Mouse (Mus musculus): ENCODE data around the gene Fbxl17. TPM values are rescaled to one million over a fixed set of nuclear protein-coding genes. Genes with fewer than 3 reads are reported as not detected.

Gene Fbxl17
- total and polyA plus RNA-seq, 2 experiments from 2014 or later: 13.1 to 22.3 TPM

DNA sequence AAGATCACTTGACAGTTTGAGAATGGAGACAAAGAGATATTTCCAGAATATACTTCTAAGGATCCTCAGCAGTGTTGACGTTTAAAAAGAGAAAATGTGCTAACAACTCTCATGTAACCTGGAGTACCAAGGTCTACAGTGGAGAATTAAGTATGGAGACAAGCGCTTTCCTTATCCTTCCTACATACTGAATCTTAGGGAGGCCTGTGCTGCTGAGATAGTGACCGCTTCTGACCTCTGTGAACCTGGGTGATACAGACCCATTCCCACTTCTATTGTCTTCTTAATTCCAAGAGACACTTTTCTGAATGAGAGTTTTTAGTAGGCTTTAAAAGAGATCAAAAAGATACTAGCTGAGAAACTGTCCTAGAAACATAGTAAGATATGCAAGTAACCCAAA is 278.2 kb downstream of the Fbxl17 start:
- TF ChIP-seq CTCF (IDR thresholded peaks at IDR 0.05; ENCODE audit: low read depth): no peak
- no peak overlapping the region for H3K27ac ChIP-seq
- 85% methylated on average over 3 of the region's 3 CpGs for WGBS
- H3K9me3 ChIP-seq (ENCODE audit: low read length): no peaks in the 10 kb centered on the region
- no peak overlapping the region for H3K9ac ChIP-seq (replicated peaks; ENCODE audit: low read length)
- no peaks in the 10 kb centered on the region for H3K27me3 ChIP-seq (ENCODE audit: insufficient read depth, low read length)
- DNase-seq (ENCODE audit: low spot score) (no peak), ATAC-seq (no peak)
- no peaks in the 10 kb centered on the region for H3K4me1 ChIP-seq (ENCODE audit: insufficient read depth, low read length)
- no peak overlapping the region for H3K4me2 ChIP-seq (ENCODE audit: low read depth, low read length)
- H3K4me3 ChIP-seq (ENCODE audit: low read length): no peak overlapping the region
- H3K36me3 ChIP-seq (ENCODE audit: insufficient read depth, low read length): no peaks in the 10 kb centered on the region

DNA sequence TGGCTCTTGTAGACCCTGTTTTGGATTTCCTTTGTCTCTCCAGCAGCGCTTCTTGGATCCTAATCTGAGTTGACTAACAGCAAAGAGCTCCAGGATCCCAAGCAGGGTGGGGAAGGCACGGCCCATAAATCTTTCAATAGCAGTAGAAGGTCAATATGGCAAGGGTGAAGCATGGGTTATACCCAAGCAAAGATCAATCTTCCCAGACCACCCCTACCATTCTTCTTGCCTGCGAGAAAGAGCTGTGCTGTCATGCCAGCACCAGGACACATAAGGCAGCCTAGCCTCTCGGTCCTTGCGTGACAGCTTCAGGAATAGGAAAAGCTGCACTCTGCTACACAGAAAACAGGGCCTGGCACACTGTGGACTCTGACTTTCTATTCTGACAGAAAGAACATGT is 279.0 kb downstream of the Fbxl17 start:
- no peaks in the 10 kb centered on the region for H3K9me3 ChIP-seq (ENCODE audit: low read length)
- H3K36me3 ChIP-seq (ENCODE audit: insufficient read depth, low read length): no peaks in the 10 kb centered on the region
- H3K4me2 ChIP-seq (ENCODE audit: low read depth, low read length): no peak overlapping the region
- no peak overlapping the region for H3K9ac ChIP-seq (replicated peaks; ENCODE audit: low read length)
- no peaks in the 10 kb centered on the region for H3K4me1 ChIP-seq (ENCODE audit: insufficient read depth, low read length)
- TF ChIP-seq CTCF (IDR thresholded peaks at IDR 0.05; ENCODE audit: low read depth): no peak
- no peaks in the 10 kb centered on the region for H3K27me3 ChIP-seq (ENCODE audit: insufficient read depth, low read length)
- DNase-seq (ENCODE audit: low spot score) (no peak), ATAC-seq (no peak)
- WGBS: 72% methylated on average over 5 of the region's 5 CpGs
- H3K4me3 ChIP-seq (ENCODE audit: low read length): no peak overlapping the region
- H3K27ac ChIP-seq: no peak overlapping the region

DNA sequence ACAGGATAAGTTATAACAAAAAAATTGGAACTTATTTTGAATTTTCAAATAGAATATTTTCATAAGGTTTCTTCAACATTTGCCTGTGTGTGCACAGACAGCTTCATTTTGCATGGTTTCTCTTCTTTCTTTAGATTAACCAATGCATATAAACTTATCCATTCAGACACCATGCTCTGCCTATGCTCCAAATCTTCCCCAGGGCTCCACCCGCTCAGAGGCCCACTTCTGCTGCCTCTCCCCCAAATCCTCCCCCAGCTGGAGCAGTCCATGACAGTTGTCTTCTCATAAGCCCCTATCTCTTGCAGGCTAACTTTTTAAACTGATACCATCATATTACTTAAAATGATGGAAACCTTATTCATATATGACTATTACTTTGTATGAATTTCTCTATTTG is 282.8 kb downstream of the Fbxl17 start:
- DNase-seq (ENCODE audit: low spot score): no peak
- Histone ChIP-seq H3K9me3 (ENCODE audit: low read length) (no peaks in the 10 kb centered on the region), H3K27me3 (ENCODE audit: insufficient read depth, low read length) (no peaks in the 10 kb centered on the region), H3K4me3 (ENCODE audit: low read length) (no peak overlapping the region), H3K4me2 (ENCODE audit: low read depth, low read length) (no peak overlapping the region), H3K36me3 (ENCODE audit: insufficient read depth, low read length) (no peaks in the 10 kb centered on the region), H3K9ac (replicated peaks; ENCODE audit: low read length) (no peak overlapping the region), H3K4me1 (ENCODE audit: insufficient read depth, low read length) (no peaks in the 10 kb centered on the region), H3K27ac (no peak overlapping the region)
- ATAC-seq: no peak
- 93% methylated on average over 1 of the region's 1 CpGs for WGBS
- TF ChIP-seq CTCF (IDR thresholded peaks at IDR 0.05; ENCODE audit: low read depth): no peak

DNA sequence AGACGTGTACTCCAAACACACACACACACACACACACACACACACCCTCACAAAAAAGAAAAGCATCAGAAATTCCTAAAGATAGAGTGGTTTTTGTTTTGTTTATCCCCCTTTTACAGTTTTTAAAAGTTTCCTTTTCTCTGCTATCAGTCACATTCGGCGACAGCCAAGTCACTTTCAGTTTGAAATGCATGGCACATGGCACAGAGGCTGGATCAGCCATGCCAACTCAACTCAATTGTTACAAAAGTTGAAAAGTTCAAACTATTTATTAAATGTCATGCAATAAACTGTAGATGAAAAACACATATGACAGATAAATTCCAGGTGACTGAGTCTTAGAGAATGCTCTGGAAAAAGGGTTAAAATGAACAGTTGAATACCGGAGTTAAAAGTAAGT is 287.8 kb downstream of the Fbxl17 start:
- H3K27ac ChIP-seq: no peak overlapping the region
- H3K4me2 ChIP-seq (ENCODE audit: low read depth, low read length): no peak overlapping the region
- H3K4me1 ChIP-seq (ENCODE audit: insufficient read depth, low read length): no peaks in the 10 kb centered on the region
- no peak for TF ChIP-seq CTCF (IDR thresholded peaks at IDR 0.05; ENCODE audit: low read depth)
- no peaks in the 10 kb centered on the region for H3K9me3 ChIP-seq (ENCODE audit: low read length)
- DNase-seq (ENCODE audit: low spot score) (no peak), ATAC-seq (no peak)
- H3K36me3 ChIP-seq (ENCODE audit: insufficient read depth, low read length): no peaks in the 10 kb centered on the region
- WGBS: 78% methylated on average over 4 of the region's 4 CpGs
- no peak overlapping the region for H3K4me3 ChIP-seq (ENCODE audit: low read length)
- no peaks in the 10 kb centered on the region for H3K27me3 ChIP-seq (ENCODE audit: insufficient read depth, low read length)
- H3K9ac ChIP-seq (replicated peaks; ENCODE audit: low read length): no peak overlapping the region

- Histone ChIP-seq H3K9ac (replicated peaks; ENCODE audit: low read length) (no peak overlapping the region), H3K4me2 (ENCODE audit: low read depth, low read length) (no peak overlapping the region), H3K9me3 (ENCODE audit: low read length) (no peaks in the 10 kb centered on the region), H3K4me3 (ENCODE audit: low read length) (no peak overlapping the region), H3K4me1 (ENCODE audit: insufficient read depth, low read length) (no peaks in the 10 kb centered on the region), H3K27ac (no peak overlapping the region), H3K36me3 (ENCODE audit: insufficient read depth, low read length) (no peaks in the 10 kb centered on the region), H3K27me3 (ENCODE audit: insufficient read depth, low read length) (no peaks in the 10 kb centered on the region)
- no peak for TF ChIP-seq CTCF (IDR thresholded peaks at IDR 0.05; ENCODE audit: low read depth)
- ATAC-seq: no peak
- WGBS: 84% methylated on average over 6 of the region's 6 CpGs
- no peak for DNase-seq (ENCODE audit: low spot score)
Observed at GRCm38 (mm10) chr17:63209151-63209550, 290.7 kb downstream of the Fbxl17 start.

DNA sequence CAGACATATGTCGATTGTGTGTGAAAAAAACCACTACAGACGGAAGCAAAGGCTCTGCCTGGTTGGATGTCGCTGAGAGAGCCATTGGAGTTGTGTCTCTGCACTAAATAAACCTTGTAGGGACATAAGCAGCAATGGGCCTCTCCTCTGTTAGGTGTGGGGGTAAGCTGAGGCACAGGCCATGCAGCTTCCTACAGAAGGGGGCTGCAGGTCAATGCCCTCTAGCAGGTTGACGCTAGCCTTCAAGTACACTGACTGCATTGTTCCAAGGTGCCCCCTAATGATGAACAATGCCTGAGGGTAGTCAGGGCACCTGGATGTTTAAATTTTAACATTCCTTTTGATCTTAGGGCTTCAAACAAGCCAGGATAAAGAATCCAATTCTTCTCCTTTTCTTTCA is 291.5 kb downstream of the Fbxl17 start:
- Histone ChIP-seq H3K4me2 (ENCODE audit: low read depth, low read length) (no peak overlapping the region), H3K27ac (no peak overlapping the region), H3K36me3 (ENCODE audit: insufficient read depth, low read length) (no peaks in the 10 kb centered on the region), H3K4me3 (ENCODE audit: low read length) (no peak overlapping the region), H3K9ac (replicated peaks; ENCODE audit: low read length) (no peak overlapping the region), H3K4me1 (ENCODE audit: insufficient read depth, low read length) (no peaks in the 10 kb centered on the region), H3K27me3 (ENCODE audit: insufficient read depth, low read length) (no peaks in the 10 kb centered on the region), H3K9me3 (ENCODE audit: low read length) (no peaks in the 10 kb centered on the region)
- WGBS: 79% methylated on average over 4 of the region's 4 CpGs
- DNase-seq (ENCODE audit: low spot score) (no peak), ATAC-seq (no peak)
- TF ChIP-seq CTCF (IDR thresholded peaks at IDR 0.05; ENCODE audit: low read depth): no peak

GRCm38 (mm10) chr17:63207714-63208113 is 292.1 kb downstream of the Fbxl17 start:
- H3K36me3 ChIP-seq (ENCODE audit: insufficient read depth, low read length): no peaks in the 10 kb centered on the region
- WGBS: 89% methylated on average over 9 of the region's 9 CpGs
- H3K27me3 ChIP-seq (ENCODE audit: insufficient read depth, low read length): no peaks in the 10 kb centered on the region
- no peak overlapping the region for H3K9ac ChIP-seq (replicated peaks; ENCODE audit: low read length)
- no peaks in the 10 kb centered on the region for H3K4me1 ChIP-seq (ENCODE audit: insufficient read depth, low read length)
- H3K9me3 ChIP-seq (ENCODE audit: low read length): no peaks in the 10 kb centered on the region
- DNase-seq (ENCODE audit: low spot score): no peak
- ATAC-seq: no peak
- no peak overlapping the region for H3K4me3 ChIP-seq (ENCODE audit: low read length)
- TF ChIP-seq CTCF (IDR thresholded peaks at IDR 0.05; ENCODE audit: low read depth): no peak
- H3K27ac ChIP-seq: no peak overlapping the region
- no peak overlapping the region for H3K4me2 ChIP-seq (ENCODE audit: low read depth, low read length)
